Mouse (Mus musculus) cerebellum, adult 11 months (tissue): ENCODE data around the gene Gm11985.

ENCODE experiments used
- DNase-seq: peaks from one replicate; pipeline ENCODE4 v3.0.0; 2022

The Gm11985 gene

GRCm38 (mm10) chr11:7199736-7200392 is 11.5 kb upstream of the Gm11985 start:
- no peak for DNase-seq

GRCm38 (mm10) chr11:7198481-7199256 is 10.3 kb upstream of the Gm11985 start:
- DNase-seq = no peak

- DNase-seq = no peak
Observed at GRCm38 (mm10) chr11:7198006-7198405, 9.6 kb upstream of the Gm11985 start.

GRCm38 (mm10) chr11:7197491-7197941 is 9.1 kb upstream of the Gm11985 start, which contains the start of gene Igfbp1:
Gene Igfbp1, plus strand, starts transcription at chr11:7197782.
- DNase-seq = no peak

- no peak for DNase-seq
Observed at GRCm38 (mm10) chr11:7195312-7195685, 6.9 kb upstream of the Gm11985 start.

- DNase-seq = no peak
Observed at GRCm38 (mm10) chr11:7194432-7195311, 6.3 kb upstream of the Gm11985 start.

GRCm38 (mm10) chr11:7193134-7193533 is 4.8 kb upstream of the Gm11985 start:
- no peak for DNase-seq

GRCm38 (mm10) chr11:7192710-7193109 is 4.3 kb upstream of the Gm11985 start:
- no peak for DNase-seq

GRCm38 (mm10) chr11:7187472-7187871 is 897 bp downstream of the Gm11985 start:
- no peak for DNase-seq

GRCm38 (mm10) chr11:7184420-7184819 is 3.9 kb downstream of the Gm11985 start:
- DNase-seq = no peak

GRCm38 (mm10) chr11:7182409-7183042 is 5.8 kb downstream of the Gm11985 start:
- no peak for DNase-seq

- no peak for DNase-seq
Observed at GRCm38 (mm10) chr11:7179276-7179675, 9.1 kb downstream of the Gm11985 start.

- DNase-seq = no peak
Observed at GRCm38 (mm10) chr11:7178724-7179123, 9.6 kb downstream of the Gm11985 start.

- no peak for DNase-seq
Observed at GRCm38 (mm10) chr11:7173664-7174063, 14.7 kb downstream of the Gm11985 start.

GRCm38 (mm10) chr11:7169645-7170044 is 18.7 kb downstream of the Gm11985 start:
- DNase-seq = no peak

- DNase-seq = no peak
Observed at GRCm38 (mm10) chr11:7164416-7164815, 24.0 kb downstream of the Gm11985 start.

GRCm38 (mm10) chr11:7161502-7162174 is 26.7 kb downstream of the Gm11985 start:
- no peak for DNase-seq

GRCm38 (mm10) chr11:7160637-7161101 is 27.7 kb downstream of the Gm11985 start:
- no peak for DNase-seq

GRCm38 (mm10) chr11:7160146-7160545 is 28.2 kb downstream of the Gm11985 start:
- DNase-seq = peak; percentile 58

- DNase-seq = no peak
Observed at GRCm38 (mm10) chr11:7158196-7158595, 30.2 kb downstream of the Gm11985 start.

GRCm38 (mm10) chr11:7156427-7156826 is 31.9 kb downstream of the Gm11985 start:
- DNase-seq = no peak

GRCm38 (mm10) chr11:7153081-7153480 is 35.3 kb downstream of the Gm11985 start:
- no peak for DNase-seq
